Mouse (Mus musculus) heart, adult 18-20 months (tissue): ENCODE data around the gene Foxc2. TPM values are rescaled to one million over a fixed set of nuclear protein-coding genes. Genes with fewer than 3 reads are reported as not detected.

Experiments used
- DNase-seq, 2 experiments: peaks; one replicate each; pipeline ENCODE4 v3.0.0; 2021 to 2022; ENCODE audit warnings: mixed read lengths in 1 of 2
- total RNA-seq, 2 experiments: library from RNA; stranded (reverse); gene quantifications; 2 replicates each; pipeline ENCODE4 v1.2.3; 2021

Foxc2 gene
- total RNA-seq, 2 experiments from 2014 or later = 1.7 to 1.9 TPM

DNA sequence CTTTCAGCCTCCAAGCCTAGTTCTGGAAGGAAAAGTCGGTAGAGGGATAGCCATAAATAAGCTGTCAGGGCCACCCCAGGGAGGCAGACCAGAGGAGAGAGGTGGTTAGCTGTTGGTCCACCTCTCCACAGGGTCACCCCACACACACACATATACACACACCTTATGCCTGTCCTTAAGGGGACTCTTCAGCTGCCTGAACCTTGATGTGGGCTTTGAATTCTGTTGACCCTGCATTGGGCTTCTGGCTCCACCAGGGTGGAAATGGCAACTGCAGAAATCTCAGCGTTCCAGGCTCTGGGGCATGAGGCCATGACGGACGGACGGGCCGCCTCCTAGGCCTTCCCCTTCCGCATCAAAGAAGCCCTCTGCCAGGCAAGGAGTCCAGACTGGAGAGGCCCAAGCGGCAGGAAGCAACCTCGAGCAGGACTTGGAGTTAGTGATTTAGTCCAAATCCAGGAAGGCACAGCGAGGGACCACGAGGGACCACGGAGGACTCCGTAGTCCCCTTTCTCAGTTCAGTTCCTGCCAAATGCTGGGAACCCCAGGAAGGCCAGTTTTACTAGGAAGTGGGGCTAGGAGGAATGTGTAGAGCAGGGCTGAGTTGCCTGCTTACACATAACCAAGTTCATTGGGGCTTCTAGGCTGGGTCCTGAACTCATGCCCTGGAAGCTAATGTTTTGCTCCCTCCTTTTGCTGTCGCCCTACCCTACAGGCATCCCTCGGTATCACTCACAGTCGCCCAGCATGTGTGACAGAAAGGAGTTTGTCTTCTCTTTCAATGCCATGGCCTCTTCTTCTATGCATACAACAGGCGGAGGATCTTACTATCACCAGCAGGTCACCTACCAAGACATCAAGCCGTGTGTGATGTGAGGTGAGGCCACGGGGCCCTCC lies 29.7 kb upstream of the Foxc2 start:
- no peak for DNase-seq

DNA sequence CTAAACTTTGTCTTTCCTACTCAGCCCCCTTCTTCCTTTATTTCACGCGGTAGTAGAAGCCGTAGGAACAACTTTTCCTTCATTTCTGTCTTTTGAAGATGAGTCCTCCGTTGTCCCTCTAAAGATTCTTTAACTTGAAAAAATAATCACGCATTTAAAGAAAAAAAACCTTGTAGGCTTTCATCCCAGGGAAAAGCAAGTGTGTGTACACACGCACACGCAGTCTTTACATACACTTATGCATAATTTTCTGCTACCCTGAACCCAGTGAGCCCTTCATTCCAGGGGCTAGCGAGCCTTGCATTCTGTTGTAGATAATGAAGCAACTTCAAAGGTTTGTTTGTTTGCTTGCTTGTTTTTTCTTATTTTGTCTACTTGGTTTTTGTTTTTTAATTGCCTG lies 27.7 kb upstream of the Foxc2 start:
- DNase-seq = no peak

DNA sequence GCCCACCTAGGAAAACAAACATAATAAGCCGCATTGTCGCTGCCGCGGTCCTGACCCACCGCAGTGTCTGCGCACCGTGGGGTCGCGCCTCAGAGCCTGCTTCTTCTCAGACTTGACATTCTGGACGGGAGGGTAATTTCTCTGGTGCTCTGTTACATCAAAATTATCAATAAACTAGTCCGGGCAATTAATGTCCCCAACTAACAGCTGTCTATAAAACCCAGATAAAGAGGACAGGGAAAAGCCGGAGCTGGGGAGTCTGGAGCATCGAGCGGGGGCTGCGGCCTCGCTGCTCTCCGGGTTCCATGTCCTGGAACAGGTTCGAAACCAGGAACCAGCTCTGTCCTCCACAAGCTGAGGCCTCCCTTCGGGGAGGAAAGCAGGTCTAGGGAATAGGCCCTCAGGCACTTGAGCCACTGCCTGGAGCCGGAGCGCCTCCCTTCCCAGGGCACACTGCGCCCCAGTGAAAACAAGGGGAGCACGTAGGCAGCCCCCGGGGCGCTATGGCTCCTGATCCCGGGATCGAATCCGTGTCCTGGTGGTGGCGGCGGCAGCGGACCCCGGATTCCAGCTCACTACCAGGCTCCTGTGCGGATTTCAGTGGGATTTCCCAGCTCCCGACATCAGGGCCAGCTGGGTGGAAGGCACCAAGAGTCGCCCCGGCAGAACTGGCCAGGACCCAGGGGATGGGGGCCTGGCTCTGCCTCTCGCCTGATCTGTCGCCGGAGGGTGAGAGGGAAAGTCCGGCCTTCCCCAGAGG lies 26.9 kb upstream of the Foxc2 start:
- no peak for DNase-seq

DNA sequence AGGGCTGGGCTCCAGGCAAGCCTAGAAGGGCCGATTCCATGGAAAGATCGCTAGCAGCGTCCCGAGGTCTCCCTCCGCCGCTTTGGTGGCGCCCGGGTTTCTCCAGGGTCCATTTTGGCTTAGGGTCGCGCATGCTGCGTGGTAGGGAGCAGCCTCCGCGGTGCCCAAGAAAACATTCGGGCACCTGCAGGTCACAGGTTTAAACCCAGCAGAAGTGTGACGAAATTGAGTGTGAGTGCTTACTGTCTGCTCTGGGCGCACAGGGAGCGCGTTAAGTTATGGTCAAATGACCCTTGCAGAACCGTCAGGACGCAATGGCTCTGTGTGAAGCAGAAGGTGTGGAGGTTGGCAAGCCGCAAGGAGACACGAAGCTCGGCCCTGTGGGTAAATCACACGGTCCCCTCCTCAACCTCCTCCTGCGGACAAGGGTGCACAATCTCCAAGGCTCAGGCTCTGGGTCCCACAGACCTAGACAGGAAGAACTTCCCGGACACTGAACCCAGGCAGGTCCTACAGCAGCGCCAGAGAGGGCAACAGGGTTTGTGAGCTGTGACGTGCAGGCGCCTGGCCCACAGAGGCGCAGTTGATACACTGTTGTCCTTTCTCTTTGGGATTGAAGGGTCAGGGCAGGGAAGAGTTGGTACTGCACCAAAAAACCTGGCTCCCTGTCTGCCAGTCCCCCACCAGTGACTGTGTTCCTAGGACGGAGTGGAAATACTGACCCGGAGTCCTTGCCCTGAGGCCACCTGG lies 26.2 kb upstream of the Foxc2 start:
- DNase-seq = no peak

DNA sequence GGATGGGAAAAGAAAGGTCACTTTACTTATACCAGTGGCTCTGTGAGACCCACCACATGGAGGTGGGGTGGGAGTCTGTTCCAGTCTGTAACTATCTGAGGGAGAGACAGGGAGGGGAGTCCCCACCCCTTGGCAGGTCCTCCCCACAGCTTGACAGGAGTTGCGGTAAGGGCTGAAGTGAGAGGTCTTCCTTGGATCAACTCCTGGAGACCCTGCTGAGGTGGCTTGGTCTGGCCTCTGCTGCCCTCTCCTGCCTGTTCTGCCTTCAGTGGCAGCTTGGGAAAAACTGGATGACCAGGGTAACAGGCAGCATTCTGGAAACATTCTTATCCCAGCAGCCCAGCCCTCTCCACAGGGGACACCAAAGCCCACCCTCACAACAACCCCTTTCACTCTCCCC lies 25.3 kb upstream of the Foxc2 start:
- no peak for DNase-seq

DNA sequence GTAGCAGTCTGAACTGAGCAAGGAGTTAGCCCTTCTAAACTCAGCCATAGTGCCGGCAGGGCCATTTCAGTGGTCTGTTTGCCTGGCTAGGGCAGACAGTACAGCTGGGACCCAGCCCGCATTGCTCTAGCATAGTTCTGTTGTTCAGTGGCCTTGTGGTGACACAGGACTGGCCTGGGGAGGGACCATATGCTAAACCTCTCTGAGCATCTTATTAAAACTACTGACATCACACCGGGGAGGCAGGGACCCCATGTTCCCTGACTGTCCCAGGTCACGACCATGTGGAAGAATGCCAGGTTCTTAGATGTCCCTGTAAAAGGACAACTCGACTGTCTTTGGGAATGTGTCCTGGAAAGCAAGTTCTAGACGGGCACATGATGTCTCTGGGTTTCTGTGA lies 23.8 kb upstream of the Foxc2 start:
- no peak for DNase-seq

DNA sequence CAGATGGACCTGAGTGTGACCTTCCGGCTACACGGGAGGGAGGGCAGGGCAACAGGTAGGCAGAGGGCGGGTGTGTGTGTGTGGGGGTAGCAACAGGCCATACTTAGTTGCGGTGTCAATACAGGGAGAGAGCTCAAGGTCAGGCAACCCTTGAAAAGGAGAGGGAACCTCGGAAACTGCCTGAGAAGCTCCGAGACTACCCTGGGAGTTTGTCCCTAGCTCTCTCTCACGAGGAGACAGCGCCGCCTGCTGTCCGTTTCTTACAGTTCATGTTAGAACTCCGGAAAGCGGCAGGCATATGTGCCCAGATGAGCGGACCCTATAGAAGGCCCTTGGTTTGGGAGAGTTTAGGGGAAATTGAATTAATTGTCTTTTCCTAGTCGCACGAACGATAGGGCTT lies 23.3 kb upstream of the Foxc2 start:
- DNase-seq = peak; percentile 78 to 94

DNA sequence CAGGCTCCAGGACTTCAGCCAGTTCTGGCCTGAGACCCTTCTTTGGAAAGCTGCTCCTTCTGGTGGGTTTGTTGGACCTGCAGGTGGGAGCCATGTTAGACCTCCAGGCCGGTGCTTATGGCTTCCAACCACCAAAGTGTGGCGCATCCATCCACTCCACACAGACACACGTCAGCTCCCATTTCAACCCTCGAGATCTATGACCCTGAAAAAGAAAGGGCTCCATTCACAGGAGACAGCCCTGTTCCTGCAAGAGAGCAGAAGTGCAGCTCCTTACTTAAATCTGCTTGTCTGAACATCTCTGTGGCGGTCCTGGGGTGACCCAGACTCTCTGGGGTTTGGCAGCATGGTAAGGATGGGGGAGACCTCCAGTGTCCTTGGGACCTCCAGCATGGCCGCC lies 22.5 kb upstream of the Foxc2 start:
- no peak for DNase-seq

DNA sequence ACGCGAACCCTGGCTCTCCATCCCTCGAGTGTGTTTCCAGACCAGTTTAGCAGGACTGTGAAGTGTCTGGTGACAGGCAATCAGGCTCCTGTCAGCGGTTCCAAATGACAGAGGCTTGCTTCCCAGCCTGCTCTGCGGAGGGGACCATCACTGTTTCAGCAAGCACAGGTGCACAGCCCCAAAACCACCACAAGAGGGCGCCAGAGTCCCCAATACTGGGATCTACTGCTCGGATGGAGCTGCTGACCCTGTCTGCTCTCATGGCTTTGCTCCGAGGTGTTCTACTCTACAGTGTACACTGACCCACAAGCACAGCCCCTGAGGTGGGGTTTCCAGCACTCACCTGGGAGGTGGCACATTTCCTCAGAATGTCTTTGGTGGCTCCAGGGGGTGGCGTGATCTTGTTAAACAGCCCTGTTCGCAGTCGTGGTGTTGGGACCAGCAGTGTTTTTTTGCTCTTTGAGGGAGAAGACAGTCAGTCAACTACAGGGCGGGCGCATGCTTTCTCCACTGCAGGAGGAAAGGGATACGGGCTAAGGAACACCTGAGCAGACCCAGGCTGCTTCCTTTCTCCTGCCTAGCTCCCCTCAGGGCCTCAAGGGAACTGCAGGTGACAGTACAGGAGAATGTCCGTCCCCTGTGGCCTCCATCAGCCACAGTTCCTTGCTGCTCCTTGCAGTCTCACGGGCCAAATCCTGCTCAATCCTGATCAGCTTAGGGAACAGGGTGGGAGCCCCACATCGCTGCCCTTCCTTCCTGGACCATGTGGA lies 11.7 kb upstream of the Foxc2 start:
- DNase-seq = peak; percentile 66 to 89

DNA sequence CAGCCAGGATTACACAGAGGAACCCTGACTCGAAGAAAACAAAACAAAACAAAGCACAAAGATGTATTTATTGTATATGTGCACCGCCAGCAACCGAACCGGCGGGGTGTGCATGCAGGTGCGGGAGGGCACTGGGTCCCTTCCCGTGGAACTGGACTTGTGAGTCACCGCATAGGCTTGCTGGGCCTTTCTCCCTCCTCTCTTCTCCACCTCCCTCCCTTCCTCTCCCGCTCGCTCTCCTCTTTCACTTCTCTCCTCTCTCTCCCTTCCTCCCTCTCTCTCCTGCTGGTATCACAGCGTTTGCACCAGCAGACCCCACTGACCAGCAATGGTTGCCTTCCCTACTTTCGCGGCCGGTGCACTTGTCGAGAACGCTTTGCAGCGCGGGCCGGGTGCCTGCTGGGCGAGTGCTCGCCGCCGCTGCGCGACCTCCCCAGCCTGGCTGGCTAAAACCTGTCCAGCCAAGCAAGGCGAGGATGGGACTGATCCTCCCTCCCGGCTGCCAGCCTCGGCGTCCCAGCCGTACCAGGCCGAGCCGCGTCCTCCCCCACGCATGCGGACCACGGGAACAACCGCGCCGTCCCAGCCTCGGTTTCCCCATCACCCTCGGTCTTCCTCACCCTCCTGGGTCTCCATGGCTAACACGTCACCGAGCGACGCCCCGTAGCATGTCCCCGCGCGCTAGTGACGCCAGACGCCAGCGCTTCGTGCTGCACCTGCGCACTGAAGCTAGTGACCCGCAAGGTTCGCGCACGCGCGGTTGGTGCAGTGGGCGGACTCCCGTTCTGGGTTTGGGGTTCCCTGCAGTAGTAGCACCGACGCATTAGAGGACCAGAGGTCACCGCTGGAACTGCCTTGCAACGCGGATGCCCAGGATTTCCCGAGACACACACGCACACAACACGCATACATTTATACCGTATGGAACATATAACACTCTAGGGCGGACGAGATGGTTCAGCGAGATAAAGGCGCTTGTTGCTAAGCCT lies 8.0 kb upstream of the Foxc2 start, which contains the start of gene Mthfsd:
Mthfsd (minus strand) TSS at position 725 of the 989 bp plus-strand sequence.
- DNase-seq = peak; percentile 99 to 100

DNA sequence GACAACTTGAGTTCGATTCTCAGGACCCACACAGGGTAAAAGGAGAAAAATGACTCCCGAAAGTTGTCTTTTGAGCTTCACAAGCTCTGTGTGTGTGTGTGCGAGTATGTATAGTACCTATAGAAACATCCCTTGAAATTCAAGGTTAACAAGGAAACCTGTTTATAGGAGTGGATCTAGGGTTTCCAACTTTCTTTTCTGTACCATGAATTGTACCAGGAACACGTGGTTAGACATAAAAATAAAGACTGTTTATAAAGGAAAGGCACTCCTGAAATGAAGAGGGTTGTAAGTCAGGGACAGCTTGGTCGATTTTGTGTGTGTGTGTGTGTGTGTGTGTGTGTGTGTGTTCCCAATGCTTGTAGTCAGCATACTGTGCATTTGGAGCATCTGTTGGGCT lies 7.3 kb upstream of the Foxc2 start:
- DNase-seq = no peak

DNA sequence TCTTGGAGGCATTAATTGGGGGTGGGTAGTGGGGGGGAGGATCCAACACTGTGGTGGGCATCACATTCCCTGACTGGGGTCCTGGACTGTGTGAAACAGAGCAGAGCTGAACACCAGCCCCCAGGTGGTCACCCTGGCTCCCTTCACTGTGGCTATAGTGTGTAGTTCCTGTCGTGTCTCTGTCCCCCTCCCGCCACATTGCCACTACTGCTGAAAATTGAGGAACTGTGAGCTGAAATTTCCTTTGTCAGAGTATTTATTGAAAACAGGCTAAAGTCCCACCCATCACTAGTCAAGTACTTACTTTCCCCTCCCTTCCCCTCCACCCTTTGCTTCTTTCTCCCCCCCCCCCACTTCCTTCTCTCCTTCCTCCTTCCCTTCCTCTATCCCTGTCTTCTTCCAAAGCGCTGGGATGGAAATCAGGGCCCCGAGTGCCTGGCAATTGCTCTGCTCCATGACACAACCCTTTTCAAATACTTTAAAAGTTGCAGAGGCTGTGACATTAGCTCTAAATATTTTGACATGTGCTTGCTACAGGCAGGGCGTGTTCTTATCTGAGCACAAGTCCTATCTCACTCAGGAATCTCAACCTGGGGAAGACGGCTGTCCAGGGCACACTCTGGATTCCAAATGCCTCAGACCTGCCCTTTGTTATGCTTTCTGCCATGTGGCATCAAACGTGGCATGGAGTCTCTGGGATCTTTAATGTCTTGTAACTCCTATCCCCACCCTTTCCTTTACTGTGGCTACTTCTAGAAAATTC lies 4.6 kb upstream of the Foxc2 start:
- DNase-seq = no peak

DNA sequence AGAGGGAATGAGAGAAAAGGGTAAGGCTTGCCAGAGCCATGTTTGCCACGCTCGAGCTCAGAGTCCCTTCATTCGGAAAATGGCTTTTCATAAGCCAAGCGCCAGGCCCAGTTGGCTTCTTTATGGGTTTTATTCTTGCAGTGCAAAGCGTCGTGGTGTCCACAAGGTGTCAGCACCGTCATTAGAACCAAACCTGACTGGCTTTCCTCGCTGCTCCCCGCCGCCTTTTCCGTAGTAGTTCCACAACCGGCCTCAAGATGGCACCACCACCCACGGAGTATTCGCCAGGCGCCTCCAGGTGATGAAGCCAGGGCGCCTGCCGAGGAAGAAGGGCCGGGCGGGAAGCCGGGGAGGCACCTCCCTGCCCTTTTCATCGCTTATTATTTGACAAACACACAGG lies 2.7 kb upstream of the Foxc2 start:
- DNase-seq = peak; percentile 96 to 99

DNA sequence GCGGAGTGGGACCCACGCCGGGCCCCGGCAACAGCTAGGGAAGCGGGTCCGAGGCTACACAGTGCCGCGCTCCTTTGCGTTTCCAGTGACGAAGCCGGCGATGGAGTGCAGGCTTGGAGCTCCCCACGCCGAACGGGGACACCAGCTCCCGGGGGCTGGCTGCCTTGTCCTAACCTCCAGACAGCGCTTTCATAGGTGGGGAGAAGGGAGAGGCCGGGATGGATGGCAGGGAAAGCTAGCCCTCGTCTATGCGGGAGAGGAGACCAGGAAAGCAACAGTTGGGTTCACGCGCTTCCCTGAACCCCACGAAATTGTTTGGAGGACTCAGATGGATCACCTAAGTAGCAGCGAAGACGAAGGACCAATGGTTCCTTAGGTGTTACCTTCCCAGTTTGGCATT lies 835 bp upstream of the Foxc2 start:
- no peak for DNase-seq

DNA sequence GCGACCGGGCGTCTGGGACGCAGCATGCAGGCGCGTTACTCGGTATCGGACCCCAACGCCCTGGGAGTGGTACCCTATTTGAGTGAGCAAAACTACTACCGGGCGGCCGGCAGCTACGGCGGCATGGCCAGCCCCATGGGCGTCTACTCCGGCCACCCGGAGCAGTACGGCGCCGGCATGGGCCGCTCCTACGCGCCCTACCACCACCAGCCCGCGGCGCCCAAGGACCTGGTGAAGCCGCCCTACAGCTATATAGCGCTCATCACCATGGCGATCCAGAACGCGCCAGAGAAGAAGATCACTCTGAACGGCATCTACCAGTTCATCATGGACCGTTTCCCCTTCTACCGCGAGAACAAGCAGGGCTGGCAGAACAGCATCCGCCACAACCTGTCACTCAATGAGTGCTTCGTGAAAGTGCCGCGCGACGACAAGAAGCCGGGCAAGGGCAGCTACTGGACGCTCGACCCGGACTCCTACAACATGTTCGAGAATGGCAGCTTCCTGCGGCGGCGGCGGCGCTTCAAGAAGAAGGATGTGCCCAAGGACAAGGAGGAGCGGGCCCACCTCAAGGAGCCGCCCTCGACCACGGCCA lies 717 bp downstream of the Foxc2 start:
- DNase-seq = peak; percentile 39 to 62

DNA sequence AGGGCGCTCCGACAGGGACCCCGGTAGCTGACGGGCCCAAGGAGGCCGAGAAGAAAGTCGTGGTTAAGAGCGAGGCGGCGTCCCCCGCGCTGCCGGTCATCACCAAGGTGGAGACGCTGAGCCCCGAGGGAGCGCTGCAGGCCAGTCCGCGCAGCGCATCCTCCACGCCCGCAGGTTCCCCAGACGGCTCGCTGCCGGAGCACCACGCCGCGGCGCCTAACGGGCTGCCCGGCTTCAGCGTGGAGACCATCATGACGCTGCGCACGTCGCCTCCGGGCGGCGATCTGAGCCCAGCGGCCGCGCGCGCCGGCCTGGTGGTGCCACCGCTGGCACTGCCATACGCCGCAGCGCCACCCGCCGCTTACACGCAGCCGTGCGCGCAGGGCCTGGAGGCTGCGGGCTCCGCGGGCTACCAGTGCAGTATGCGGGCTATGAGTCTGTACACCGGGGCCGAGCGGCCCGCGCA lies 1.2 kb downstream of the Foxc2 start:
- peak in 1 of 2 experiments; percentile 29 for DNase-seq

DNA sequence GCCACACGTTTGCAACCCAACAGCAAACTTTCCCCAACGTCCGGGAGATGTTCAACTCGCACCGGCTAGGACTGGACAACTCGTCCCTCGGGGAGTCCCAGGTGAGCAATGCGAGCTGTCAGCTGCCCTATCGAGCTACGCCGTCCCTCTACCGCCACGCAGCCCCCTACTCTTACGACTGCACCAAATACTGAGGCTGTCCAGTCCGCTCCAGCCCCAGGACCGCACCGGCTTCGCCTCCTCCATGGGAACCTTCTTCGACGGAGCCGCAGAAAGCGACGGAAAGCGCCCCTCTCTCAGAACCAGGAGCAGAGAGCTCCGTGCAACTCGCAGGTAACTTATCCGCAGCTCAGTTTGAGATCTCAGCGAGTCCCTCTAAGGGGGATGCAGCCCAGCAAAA lies 1.9 kb downstream of the Foxc2 start:
- peak in 1 of 2 experiments; percentile 40 for DNase-seq

DNA sequence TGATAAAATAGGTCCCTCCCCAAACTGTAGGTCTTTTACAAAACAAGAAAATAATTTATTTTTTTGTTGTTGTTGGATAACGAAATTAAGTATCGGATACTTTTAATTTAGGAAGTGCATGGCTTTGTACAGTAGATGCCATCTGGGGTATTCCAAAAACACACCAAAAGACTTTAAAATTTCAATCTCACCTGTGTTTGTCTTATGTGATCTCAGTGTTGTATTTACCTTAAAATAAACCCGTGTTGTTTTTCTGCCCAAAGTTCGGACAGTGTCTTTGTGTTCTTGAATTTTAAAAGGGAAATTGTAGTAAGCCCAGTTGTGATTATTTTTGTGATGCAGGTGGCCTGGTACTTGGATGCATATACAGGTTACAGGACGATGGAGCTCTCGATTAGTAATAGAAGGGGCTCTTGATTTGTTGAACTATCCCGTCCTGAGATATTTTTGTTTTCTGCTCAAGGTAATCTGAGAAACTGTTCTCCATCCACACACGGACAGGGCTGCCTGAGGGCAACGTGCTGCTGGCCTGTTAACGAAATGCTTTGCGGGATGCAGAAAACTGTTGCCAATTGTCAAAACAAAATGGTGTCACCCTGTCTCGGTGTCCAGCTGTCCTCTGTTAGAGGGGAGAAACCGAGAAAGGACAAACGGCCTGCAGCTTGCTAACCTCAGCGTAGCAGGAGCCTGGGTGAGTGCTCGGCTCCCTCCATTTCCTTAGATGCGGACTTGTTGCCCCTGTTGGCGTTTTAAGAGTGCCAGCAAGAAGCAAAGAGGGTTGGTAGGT lies 2.9 kb downstream of the Foxc2 start:
- DNase-seq = no peak
